Mouse (Mus musculus): ENCODE results near the gene Dclk1. TPM values are rescaled to one million over a fixed set of nuclear protein-coding genes. Genes with fewer than 3 reads are reported as not detected.

Gene Dclk1
- polyA plus RNA-seq, 1 experiment = 70.4 TPM

DNA sequence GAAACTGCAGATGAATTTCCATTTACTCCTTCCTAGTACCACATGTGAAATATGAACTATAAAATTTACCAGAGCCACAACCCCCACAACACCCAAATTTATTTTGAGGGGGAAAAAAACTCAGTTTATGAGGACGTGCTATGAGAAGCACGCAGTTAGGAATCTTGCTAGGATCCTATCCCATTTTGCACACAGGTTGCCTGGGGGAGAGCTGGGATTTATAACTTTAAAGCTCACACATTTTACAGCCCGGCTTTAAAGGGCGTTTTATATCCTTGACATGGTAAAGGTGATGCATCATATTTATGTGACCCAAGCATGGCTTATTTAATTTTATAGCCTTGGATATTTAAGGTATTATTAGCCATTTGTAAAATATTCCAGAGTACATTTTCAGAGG is 237.1 kb downstream of the Dclk1 start:
- no peak for TF ChIP-seq MYOG (IDR thresholded peaks at IDR 0.05; ENCODE audit: control insufficient read depth in 1 of 3, insufficient read depth in 1 of 3, insufficient read length in 2 of 3, low read depth in 2 of 3)

DNA sequence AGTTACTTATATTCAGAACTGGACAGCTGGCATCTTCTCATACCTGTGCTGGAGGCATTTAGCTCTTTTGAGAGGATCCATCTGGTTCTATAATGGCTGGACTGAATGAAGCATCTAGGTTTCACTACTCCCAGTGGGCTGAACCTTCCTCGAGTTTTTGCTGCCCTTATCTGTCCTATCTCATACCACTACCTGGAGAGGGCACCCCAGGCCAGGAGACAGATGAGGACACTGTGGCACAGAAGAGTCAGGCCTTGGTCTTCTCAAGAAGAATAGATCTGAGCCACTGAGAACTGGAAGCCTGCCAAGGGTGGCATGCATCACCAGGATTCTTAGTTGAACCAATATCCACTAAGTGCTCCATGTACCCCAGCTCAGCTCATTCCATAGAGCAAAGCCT is 239.0 kb downstream of the Dclk1 start:
- no peaks in the 10 kb centered on the region for H3K27me3 ChIP-seq (ENCODE audit: control insufficient read depth, insufficient read depth, insufficient read length)
- H3K4me2 ChIP-seq (ENCODE audit: low read depth) = no peak overlapping the region
- TF ChIP-seq TCF12 (IDR thresholded peaks at IDR 0.05; ENCODE audit: insufficient read depth, poor library complexity, severe bottlenecking) = no peak
- peaks cover 7% of the 10 kb centered on the region for H3K36me3 ChIP-seq (ENCODE audit: control insufficient read depth, insufficient read depth)
- H3K79me2 ChIP-seq (ENCODE audit: control insufficient read depth, insufficient read depth) = no peaks in the 10 kb centered on the region
- H3K4me3 ChIP-seq = no peak overlapping the region
- H3ac ChIP-seq (ENCODE audit: control insufficient read depth, insufficient read length) = no peak overlapping the region

More for the DNA sequence above, 237.1 kb downstream of the Dclk1 start:
- peaks cover 7% of the 10 kb centered on the region for H3K36me3 ChIP-seq (ENCODE audit: control insufficient read depth, insufficient read depth)
- H3K27me3 ChIP-seq (ENCODE audit: control insufficient read depth, insufficient read depth, insufficient read length) = no peaks in the 10 kb centered on the region
- H3K4me3 ChIP-seq = no peak overlapping the region
- no peak overlapping the region for H3ac ChIP-seq (ENCODE audit: control insufficient read depth, insufficient read length)
- no peaks in the 10 kb centered on the region for H3K79me2 ChIP-seq (ENCODE audit: control insufficient read depth, insufficient read depth)
- no peak overlapping the region for H3K4me2 ChIP-seq (ENCODE audit: low read depth)

DNA sequence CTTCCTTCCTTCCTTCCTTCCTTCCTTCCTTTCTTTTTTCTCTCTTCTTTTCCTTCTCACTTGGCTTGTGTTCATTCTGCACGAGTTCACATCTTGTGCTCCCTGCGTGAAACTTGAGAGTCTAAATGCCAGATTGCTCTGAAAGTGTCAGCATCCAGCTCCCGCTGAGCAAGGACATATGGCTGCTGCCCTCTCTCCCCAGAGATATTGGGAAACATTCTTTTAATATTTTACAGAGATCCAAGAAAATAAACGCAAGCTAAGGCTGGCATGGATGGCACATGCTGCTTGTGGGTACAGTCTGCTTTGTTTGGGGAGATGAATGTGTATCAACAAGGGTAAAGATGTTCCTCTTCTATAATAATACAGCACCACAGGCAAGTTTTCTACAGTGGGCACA is 241.2 kb downstream of the Dclk1 start:
- Histone ChIP-seq H3K79me2 (ENCODE audit: control insufficient read depth, insufficient read depth) (no peaks in the 10 kb centered on the region), H3K36me3 (ENCODE audit: control insufficient read depth, insufficient read depth) (peaks cover 5% of the 10 kb centered on the region), H3K4me3 (no peak overlapping the region), H3K27me3 (ENCODE audit: control insufficient read depth, insufficient read depth, insufficient read length) (no peaks in the 10 kb centered on the region), H3ac (ENCODE audit: control insufficient read depth, insufficient read length) (no peak overlapping the region), H3K4me2 (ENCODE audit: low read depth) (no peak overlapping the region)
- TF ChIP-seq MAX (IDR thresholded peaks at IDR 0.05; ENCODE audit: low read depth) (no peak), USF1 (IDR thresholded peaks at IDR 0.05; ENCODE audit: low read depth) (no peak), TCF12 (IDR thresholded peaks at IDR 0.05; ENCODE audit: insufficient read depth, poor library complexity, severe bottlenecking) (no peak), MYOG (IDR thresholded peaks at IDR 0.05; ENCODE audit: control insufficient read depth in 1 of 3, insufficient read depth in 1 of 3, insufficient read length in 2 of 3, low read depth in 2 of 3) (no peak), CEBPB (IDR thresholded peaks at IDR 0.05; ENCODE audit: insufficient read depth, poor library complexity, severe bottlenecking) (no peak), TCF3 (IDR thresholded peaks at IDR 0.05; ENCODE audit: insufficient read length, low read depth) (no peak), POLR2AphosphoS2 (IDR thresholded peaks at IDR 0.05; ENCODE audit: insufficient read length, low read depth) (no peak), SRF (IDR thresholded peaks at IDR 0.05; ENCODE audit: control insufficient read depth, insufficient read length, low read depth) (no peak), E2F4 (IDR thresholded peaks at IDR 0.05; ENCODE audit: insufficient read depth) (no peak), REST (IDR thresholded peaks at IDR 0.05; ENCODE audit: insufficient read depth, insufficient read length) (no peak), POLR2A (IDR thresholded peaks at IDR 0.05; ENCODE audit: insufficient read length, low read depth) (no peak), MYOD1 (IDR thresholded peaks at IDR 0.05; ENCODE audit: control insufficient read depth in 1 of 3, insufficient read length in 2 of 3, low read depth in 2 of 3) (no peak)

DNA sequence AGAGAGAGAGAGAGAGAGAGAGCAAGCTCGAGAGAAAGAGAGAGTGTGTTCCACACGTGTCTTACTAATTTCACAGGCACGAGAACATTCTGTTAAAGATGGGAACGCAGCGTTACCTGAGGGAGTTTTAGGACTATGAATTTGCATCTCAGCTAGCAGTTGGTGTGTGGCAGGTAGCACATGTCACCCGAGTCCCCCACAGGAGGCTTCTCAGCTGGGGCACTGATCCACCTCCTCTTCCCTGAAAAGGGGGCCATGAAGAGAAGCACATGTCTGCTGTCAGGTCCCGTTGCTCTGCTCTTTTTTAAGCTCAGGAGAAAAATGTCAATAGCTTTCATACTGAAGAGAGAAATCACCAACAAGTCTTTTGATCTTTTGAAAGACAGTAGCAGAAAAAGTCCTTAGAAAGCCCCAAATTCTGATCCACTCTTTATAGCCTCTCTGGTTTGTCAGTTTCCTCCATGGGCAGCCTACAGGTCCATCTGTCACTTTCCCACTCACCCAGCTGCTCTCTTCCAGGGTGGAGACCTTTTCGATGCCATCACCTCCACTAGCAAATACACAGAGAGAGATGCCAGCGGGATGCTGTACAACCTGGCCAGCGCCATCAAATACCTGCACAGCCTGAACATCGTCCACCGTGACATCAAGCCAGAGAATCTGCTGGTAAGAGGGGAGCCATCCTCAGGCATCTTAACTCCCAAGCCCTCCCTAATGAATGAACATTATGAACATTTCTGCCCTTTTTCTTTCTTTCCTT is 247.2 kb downstream of the Dclk1 start:
- H3K79me2 ChIP-seq (ENCODE audit: control insufficient read depth, insufficient read depth) = no peaks in the 10 kb centered on the region
- no peak overlapping the region for H3K4me2 ChIP-seq (ENCODE audit: low read depth)
- TF ChIP-seq TCF3 (IDR thresholded peaks at IDR 0.05; ENCODE audit: insufficient read length, low read depth) = no peak
- no peak for TF ChIP-seq CEBPB (IDR thresholded peaks at IDR 0.05; ENCODE audit: insufficient read depth, poor library complexity, severe bottlenecking)
- TF ChIP-seq POLR2A (IDR thresholded peaks at IDR 0.05; ENCODE audit: insufficient read length, low read depth) = no peak
- no peak overlapping the region for H3K4me3 ChIP-seq
- H3K27me3 ChIP-seq (ENCODE audit: control insufficient read depth, insufficient read depth, insufficient read length) = no peaks in the 10 kb centered on the region
- peaks cover 19% of the 10 kb centered on the region for H3K36me3 ChIP-seq (ENCODE audit: control insufficient read depth, insufficient read depth)
- H3ac ChIP-seq (ENCODE audit: control insufficient read depth, insufficient read length) = no peak overlapping the region

DNA sequence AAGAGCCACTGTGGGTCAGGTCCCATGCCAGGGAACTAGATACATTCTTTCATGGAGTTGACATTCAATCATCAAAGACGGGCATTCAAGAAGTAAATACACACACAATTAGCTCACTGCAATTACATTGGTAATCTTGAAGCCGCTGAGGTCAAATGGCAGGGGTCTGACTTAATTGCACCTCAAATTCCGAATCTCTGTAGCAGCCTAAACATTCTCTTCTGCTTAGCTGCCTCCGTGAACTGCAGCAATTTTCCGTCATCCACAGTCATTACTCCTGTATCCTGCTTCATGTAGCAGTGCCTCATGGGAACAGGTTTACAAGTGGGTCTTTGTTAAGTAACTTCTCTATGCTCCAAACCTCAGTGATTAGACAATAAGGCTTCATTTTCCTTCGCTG is 249.9 kb downstream of the Dclk1 start:
- TF ChIP-seq E2F4 (IDR thresholded peaks at IDR 0.05; ENCODE audit: insufficient read depth) (no peak), MYOD1 (IDR thresholded peaks at IDR 0.05; ENCODE audit: control insufficient read depth in 1 of 3, insufficient read length in 2 of 3, low read depth in 2 of 3) (no peak), POLR2AphosphoS2 (IDR thresholded peaks at IDR 0.05; ENCODE audit: insufficient read length, low read depth) (no peak), MAX (IDR thresholded peaks at IDR 0.05; ENCODE audit: low read depth) (no peak), USF1 (IDR thresholded peaks at IDR 0.05; ENCODE audit: low read depth) (no peak), MYOG (IDR thresholded peaks at IDR 0.05; ENCODE audit: control insufficient read depth in 1 of 3, insufficient read depth in 1 of 3, insufficient read length in 2 of 3, low read depth in 2 of 3) (no peak), REST (IDR thresholded peaks at IDR 0.05; ENCODE audit: insufficient read depth, insufficient read length) (no peak), POLR2A (IDR thresholded peaks at IDR 0.05; ENCODE audit: insufficient read length, low read depth) (no peak), TCF3 (IDR thresholded peaks at IDR 0.05; ENCODE audit: insufficient read length, low read depth) (no peak), TCF12 (IDR thresholded peaks at IDR 0.05; ENCODE audit: insufficient read depth, poor library complexity, severe bottlenecking) (no peak), CEBPB (IDR thresholded peaks at IDR 0.05; ENCODE audit: insufficient read depth, poor library complexity, severe bottlenecking) (no peak), SRF (IDR thresholded peaks at IDR 0.05; ENCODE audit: control insufficient read depth, insufficient read length, low read depth) (no peak)
- Histone ChIP-seq H3K4me3 (no peak overlapping the region), H3K4me2 (ENCODE audit: low read depth) (no peak overlapping the region), H3K27me3 (ENCODE audit: control insufficient read depth, insufficient read depth, insufficient read length) (no peaks in the 10 kb centered on the region), H3K79me2 (ENCODE audit: control insufficient read depth, insufficient read depth) (no peaks in the 10 kb centered on the region), H3K36me3 (ENCODE audit: control insufficient read depth, insufficient read depth) (peaks cover 23% of the 10 kb centered on the region), H3ac (ENCODE audit: control insufficient read depth, insufficient read length) (no peak overlapping the region)

All from myocyte (in vitro differentiated cells).